Mouse (Mus musculus): ENCODE results near the gene Klc4.

- no peak for TF ChIP-seq POLR2A (IDR thresholded peaks at IDR 0.05; ENCODE audit: low read depth, low read length)
- TF ChIP-seq CTCF (IDR thresholded peaks at IDR 0.05; ENCODE audit: borderline replicate concordance, insufficient read depth, low read length): no peak
Measured at GRCm38 (mm10) chr17:46628471-46628790, 17.4 kb downstream of the Klc4 start.
